ENCODE assay signal across 13 mouse cellular contexts in the genomic region with DNA sequence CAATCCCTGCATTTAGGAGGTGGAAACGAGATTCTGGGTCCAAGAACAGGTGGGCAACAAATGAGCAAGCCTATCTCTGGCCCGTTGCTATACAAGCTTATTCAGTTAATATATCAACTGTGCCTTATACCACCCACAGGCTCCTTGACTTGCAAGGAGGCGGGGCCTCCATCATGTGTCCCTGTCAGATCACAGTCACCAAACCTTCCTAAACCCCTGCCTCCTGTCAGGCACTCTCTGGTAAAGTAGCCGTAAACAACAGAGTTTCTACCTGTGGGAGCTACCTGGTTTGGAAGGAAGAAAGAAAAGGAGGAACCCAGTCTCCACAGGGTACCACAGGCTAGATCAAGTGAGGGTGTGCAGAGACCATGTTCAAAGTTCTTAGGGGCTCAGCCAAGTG.
A peak's percentile ranks its signal among the peaks of the same experiment; 100 is the strongest.
DNase-seq lines count a peak whose midpoint lies in the region; ATAC-seq and TF ChIP-seq lines count a peak whose summit lies in the region.
"Had no signal": no experiment of that assay in that cellular context is flagged by ENCODE, and none has a peak within 500 bp of the region (broad histone marks: within the 10 kb centered on the region; RNA-seq: fewer than 3 reads in every experiment).

No protein-coding gene starts in this region.

- no peak for TF ChIP-seq CTCF in spleen, adult 2 months (IDR thresholded peaks at IDR 0.05; ENCODE audit: extremely low read depth, insufficient read depth, insufficient read length, insufficient replicate concordance)
- TF ChIP-seq CTCF in liver, postnatal 0 days (IDR thresholded peaks at IDR 0.05; ENCODE audit: low read depth), result no peak

- no peak for TF ChIP-seq POLR2A in spleen, adult 2 months (IDR thresholded peaks at IDR 0.05; ENCODE audit: low read depth, low read length)

- H3K4me3 ChIP-seq in spleen, adult 2 months (ENCODE audit: extremely low read depth, insufficient read depth, insufficient read length), result no peak overlapping the region
- no peak overlapping the region for H3K4me3 ChIP-seq in liver, postnatal 0 days (ENCODE audit: low read depth, low read length)
- no peak overlapping the region for H3K4me3 ChIP-seq in neural tube, embryonic 15.5 days (replicated peaks)
- H3K4me3 ChIP-seq: hindbrain, embryonic 13.5 days had no signal

- H3K36me3 ChIP-seq in spleen, adult 2 months (ENCODE audit: control insufficient read depth, insufficient read depth, low read length), result no peaks in the 10 kb centered on the region
- no peaks in the 10 kb centered on the region for H3K36me3 ChIP-seq in liver, postnatal 0 days (replicated peaks; ENCODE audit: insufficient read depth, low read length)
- no peaks in the 10 kb centered on the region; the same call in 1 of the 2 replicates for H3K36me3 ChIP-seq in neural tube, embryonic 15.5 days
- H3K36me3 ChIP-seq: hindbrain, embryonic 13.5 days had no signal

- H3K27me3 ChIP-seq in spleen, adult 2 months (ENCODE audit: control insufficient read depth, insufficient read depth, low read length), result no peaks in the 10 kb centered on the region
- H3K27me3 ChIP-seq in liver, postnatal 0 days (ENCODE audit: insufficient read depth, low read length), result no peaks in the 10 kb centered on the region
- H3K27me3 ChIP-seq in neural tube, embryonic 15.5 days (replicated peaks), result no peaks in the 10 kb centered on the region
- H3K27me3 ChIP-seq: hindbrain, embryonic 13.5 days had no signal

- H3K4me2 ChIP-seq in liver, postnatal 0 days (ENCODE audit: low read depth, low read length), result peak overlapping the region; percentile 47; the same call in 1 of the 2 replicates
- no peak overlapping the region for H3K4me2 ChIP-seq in neural tube, embryonic 15.5 days
- H3K4me2 ChIP-seq: hindbrain, embryonic 13.5 days; lung, embryonic 14.5 days had no signal

- TF ChIP-seq EP300 in liver, postnatal 0 days (IDR thresholded peaks at IDR 0.05; ENCODE audit: low read depth), result no peak

- WGBS in spleen, adult 2 months, result 66% methylated on average over 4 of the region's 4 CpGs
- WGBS in liver, postnatal 0 days (ENCODE audit: insufficient replicate concordance), result 51% methylated on average over 4 of the region's 4 CpGs
- 78% methylated on average over 4 of the region's 4 CpGs for WGBS in neural tube, embryonic 15.5 days

- no peak for ATAC-seq in liver, postnatal 0 days
- ATAC-seq in neural tube, embryonic 15.5 days (ENCODE audit: low FRiP score), result no peak

- 0 out of 2 replicates have a peak overlapping the region, but pooled peaks have one; percentile 7 for H3K9ac ChIP-seq in liver, postnatal 0 days (replicated peaks)
- H3K9ac ChIP-seq in neural tube, embryonic 15.5 days (replicated peaks), result no peak overlapping the region
- H3K9ac ChIP-seq: hindbrain, embryonic 13.5 days; lung, embryonic 14.5 days had no signal

- peak overlapping the region; percentile 64 for H3K27ac ChIP-seq in spleen, adult 2 months (ENCODE audit: insufficient read depth, low read length)
- H3K27ac ChIP-seq in liver, postnatal 0 days (ENCODE audit: low read depth), result peak overlapping the region; percentile 76
- H3K27ac ChIP-seq in neural tube, embryonic 15.5 days (replicated peaks), result no peak overlapping the region
- H3K27ac ChIP-seq: hindbrain, embryonic 13.5 days had no signal

- no peaks in the 10 kb centered on the region for H3K9me3 ChIP-seq in liver, postnatal 0 days (ENCODE audit: low read length)
- no peaks in the 10 kb centered on the region for H3K9me3 ChIP-seq in neural tube, embryonic 15.5 days (replicated peaks)
- H3K9me3 ChIP-seq: hindbrain, embryonic 13.5 days had no signal

- H3K4me1 ChIP-seq in spleen, adult 2 months (ENCODE audit: control insufficient read depth, insufficient read depth, insufficient read length), result peaks cover 12% of the 10 kb centered on the region
- H3K4me1 ChIP-seq in liver, postnatal 0 days (ENCODE audit: insufficient read depth), result peaks cover 18% of the 10 kb centered on the region
- H3K4me1 ChIP-seq in neural tube, embryonic 15.5 days, result peaks cover 8% of the 10 kb centered on the region

- DNase-seq in heart, adult 11 months, result peak; percentile 77
- no peak for DNase-seq in heart, adult 9 months (ENCODE audit: low spot score in 2 of 2)
- no peak for DNase-seq in spleen, adult 2 months (ENCODE audit: low read depth in 1 of 2, low spot score in 2 of 2)
- DNase-seq in spleen, adult 18-20 months, result no peak
- no peak for DNase-seq in liver, postnatal 0 days
- DNase-seq in cerebellum, adult 18-20 months, result no peak
- no peak for DNase-seq in layer of hippocampus, postnatal 25 days (ENCODE audit: extremely low spot score in 1 of 2, low spot score in 1 of 2)
- DNase-seq: adrenal gland, adult 2 months; gastrocnemius, adult 2 months; kidney, postnatal 4 days; lung, embryonic 14.5 days had no signal
